In genomic region chr4:134546814-134547705, GRCm38 (mm10) we compare ENCODE assay signal across 10 mouse cellular contexts. TPM values are rescaled to one million over a fixed set of nuclear protein-coding genes. Genes with fewer than 3 reads are reported as not detected.
A peak's percentile ranks its signal among the peaks of the same experiment; 100 is the strongest.
DNase-seq lines count a peak whose midpoint lies in the region; TF ChIP-seq lines count a peak whose summit lies in the region.
"Had no signal": no experiment of that assay in that cellular context is flagged by ENCODE, and none has a peak within 500 bp of the region (broad histone marks: within the 10 kb centered on the region; RNA-seq: fewer than 3 reads in every experiment).

No protein-coding gene starts in this region.

- H3K27me3 ChIP-seq in spleen, adult 2 months (ENCODE audit: control insufficient read depth, insufficient read depth, low read length), result peaks cover 4% of the 10 kb centered on the region; the same call in 1 of the 2 replicates
- H3K27me3 ChIP-seq: midbrain, embryonic 12.5 days had no signal

- no peaks in the 10 kb centered on the region for H3K36me3 ChIP-seq in spleen, adult 2 months (ENCODE audit: control insufficient read depth, insufficient read depth, low read length)

- H3K27ac ChIP-seq in gastrocnemius, adult 2 months, result peak overlapping the region; percentile 35; the same call in 1 of the 2 replicates
- H3K27ac ChIP-seq in spleen, adult 2 months (ENCODE audit: insufficient read depth, low read length), result no peak overlapping the region
- H3K27ac ChIP-seq: midbrain, embryonic 12.5 days had no signal

- no peak for TF ChIP-seq CTCF in gastrocnemius, adult 2 months (IDR thresholded peaks at IDR 0.05)
- TF ChIP-seq CTCF in spleen, adult 2 months (IDR thresholded peaks at IDR 0.05; ENCODE audit: extremely low read depth, insufficient read depth, insufficient read length, insufficient replicate concordance), result no peak

- peak; percentile 37 for DNase-seq in gastrocnemius, adult 2 months
- no peak for DNase-seq in gastrocnemius, postnatal 14 days
- no peak for DNase-seq in spleen, adult 2 months (ENCODE audit: low read depth in 1 of 2, low spot score in 2 of 2)
- DNase-seq in spleen, postnatal 10 days (ENCODE audit: low spot score in 2 of 2), result no peak
- peak; percentile 67 to 81 for DNase-seq in lung, adult 18-20 months
- DNase-seq in urinary bladder, postnatal 14 days (ENCODE audit: low spot score), result peak; percentile 82
- no peak for DNase-seq in thymus, adult 18-20 months
- no peak for DNase-seq in frontal cortex, postnatal 25 days (ENCODE audit: low spot score in 2 of 2)
- DNase-seq: kidney, adult 11 months had no signal

- H3K4me1 ChIP-seq in spleen, adult 2 months (ENCODE audit: control insufficient read depth, insufficient read depth, insufficient read length), result no peaks in the 10 kb centered on the region

- no peak for TF ChIP-seq POLR2A in spleen, adult 2 months (IDR thresholded peaks at IDR 0.05; ENCODE audit: low read depth, low read length)

- intact Hi-C loops in gastrocnemius, adult 2 months (cut with DNase I), result no loop called here
- intact Hi-C loops in gastrocnemius, postnatal 14 days (cut with DNase I; ENCODE audit: low total_unique reads), result no loop called here

- H3K4me3 ChIP-seq in gastrocnemius, adult 2 months, result no peak overlapping the region
- peak overlapping the region; percentile 7; the same call in 1 of the 2 replicates for H3K4me3 ChIP-seq in spleen, adult 2 months (ENCODE audit: extremely low read depth, insufficient read depth, insufficient read length)
- H3K4me3 ChIP-seq: midbrain, embryonic 12.5 days had no signal

- WGBS in spleen, adult 2 months, result 67% methylated on average over 9 of the region's 9 CpGs

RNA-seq across cellular contexts. Expression of gene Selenon, which starts 4.9 kb away (rescaled TPM):
- total RNA-seq in gastrocnemius, adult 2 months (2021), result 1 to 10 TPM; 4.4 to 6.3 TPM
- total RNA-seq in gastrocnemius, postnatal 14 days (2021), result 10 to 100 TPM; 16.4 to 18.5 TPM
- 8.0 and 8.3 TPM in 2 replicates for polyA plus RNA-seq in spleen, adult 2 months (2012; rRNA removed)

RNA-seq across cellular contexts. Expression of gene Mtfr1l, which starts 11.9 kb away (rescaled TPM):
- total RNA-seq in gastrocnemius, adult 2 months (2021), result 100 to 1,000 TPM; 131 to 136 TPM
- total RNA-seq in gastrocnemius, postnatal 14 days (2021), result 100 to 1,000 TPM; 113 to 118 TPM
- 37.4 and 55.2 TPM in 2 replicates for polyA plus RNA-seq in spleen, adult 2 months (2012; rRNA removed)

RNA-seq across cellular contexts. Expression of gene Aunip, which starts 36.3 kb away (rescaled TPM):
- not detected for total RNA-seq in gastrocnemius, adult 2 months (2021)
- under 1 TPM; 0.29 to 0.86 TPM for total RNA-seq in gastrocnemius, postnatal 14 days (2021)
- polyA plus RNA-seq in spleen, adult 2 months (2012; rRNA removed), result 0.39 and 0.80 TPM in 2 replicates

RNA-seq across cellular contexts. Expression of gene Paqr7, which starts 50.6 kb away (rescaled TPM):
- total RNA-seq in gastrocnemius, adult 2 months (2021), result 1 to 10 TPM; 1.7 to 2.3 TPM
- total RNA-seq in gastrocnemius, postnatal 14 days (2021), result 1 to 10 TPM; 3.9 to 5.4 TPM
- polyA plus RNA-seq in spleen, adult 2 months (2012; rRNA removed), result 29.4 and 36.2 TPM in 2 replicates

Comparison
In these comparisons a context has a peak if more than half of its experiments do, and no peak if none do; other contexts are left out.
1. DNase-seq: peak in gastrocnemius, adult 2 months (single experiment), lung, adult 18-20 months (2 of 2) and urinary bladder, postnatal 14 days (single experiment); none in gastrocnemius, postnatal 14 days (single experiment), spleen, adult 2 months (0 of 2), spleen, postnatal 10 days (0 of 2), thymus, adult 18-20 months (0 of 2) and frontal cortex, postnatal 25 days (0 of 2).